Mouse (Mus musculus): ENCODE data around the gene Slfn4. TPM values are rescaled to one million over a fixed set of nuclear protein-coding genes. Genes with fewer than 3 reads are reported as not detected.
"Not testable (repeated sequence)": the region's sequence is repeated elsewhere in the genome, so short reads cannot be mapped to it uniquely, and the experiment has no call there.

Gene Slfn4
- not detected in 2 replicates for polyA plus RNA-seq (2012; ENCODE audit: insufficient read depth, insufficient read length, missing spikeins)

DNA sequence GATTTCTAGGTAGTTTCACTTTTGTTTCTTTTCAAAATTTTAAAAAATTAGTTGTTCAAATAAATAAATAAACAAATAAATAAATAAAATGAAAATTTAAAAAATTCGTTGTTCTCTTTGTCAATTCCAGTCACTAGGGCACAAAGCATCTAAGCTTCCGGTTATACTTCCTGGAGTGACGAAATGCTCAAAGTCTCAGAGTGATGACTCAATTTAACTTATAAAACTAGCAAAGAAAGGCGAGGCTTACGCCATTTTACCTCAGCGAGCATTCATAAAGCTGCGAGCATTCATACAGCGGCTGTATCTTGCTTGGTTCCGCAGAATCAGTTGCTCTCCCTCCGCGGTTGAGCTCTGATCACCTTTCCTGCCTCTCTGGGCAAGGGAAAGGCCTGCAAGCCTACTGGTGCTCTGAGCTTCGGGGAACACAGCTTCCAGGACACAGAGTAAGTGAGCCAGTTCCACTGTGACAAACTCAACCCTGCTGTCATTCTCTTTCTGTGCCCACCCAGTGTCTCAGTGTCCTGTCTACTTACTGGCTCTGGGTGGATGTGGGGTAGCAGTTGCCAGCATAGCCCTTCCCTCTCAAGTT is at the start of gene Slfn4:
Gene Slfn4, plus strand, starts transcription at position 239 of the 592 bp plus-strand sequence.
- no peak within 1 kb of the TSS for H3K27ac ChIP-seq (replicated peaks; ENCODE audit: low read depth, low read length)
- H3K4me3 ChIP-seq (ENCODE audit: insufficient read depth, low read depth, low read length): no peak within 1 kb of the TSS
- H3K4me1 ChIP-seq (ENCODE audit: control insufficient read depth, insufficient read depth, insufficient read length, low read length): peaks cover 2% of the 10 kb centered on the region; the same call in 1 of the 2 replicates

DNA sequence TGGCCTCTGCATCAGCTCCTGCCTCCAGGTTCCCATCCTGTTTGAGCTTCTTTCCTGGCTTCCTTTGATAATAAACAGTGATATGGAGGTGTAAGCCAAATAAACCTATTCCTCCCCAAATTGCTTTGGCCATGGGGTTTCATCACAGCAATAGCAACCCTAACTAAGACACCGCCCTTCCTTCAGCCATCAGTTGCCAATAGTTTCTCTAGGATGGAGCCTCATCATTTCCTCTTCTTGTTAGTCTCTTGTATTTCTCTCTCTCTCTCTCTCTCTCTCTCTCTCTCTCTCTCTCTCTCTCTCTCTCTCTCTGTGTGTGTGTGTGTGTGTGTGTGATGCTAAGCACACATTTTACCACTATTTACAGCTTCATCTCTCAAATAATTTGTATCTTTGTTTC is 49.4 kb upstream of the Slfn4 start:
- not testable (repeated sequence) for H3K4me1 ChIP-seq (ENCODE audit: control insufficient read depth, insufficient read depth, insufficient read length, low read length); H3K4me3 ChIP-seq (ENCODE audit: insufficient read depth, low read depth, low read length); H3K27ac ChIP-seq (replicated peaks; ENCODE audit: low read depth, low read length)

DNA sequence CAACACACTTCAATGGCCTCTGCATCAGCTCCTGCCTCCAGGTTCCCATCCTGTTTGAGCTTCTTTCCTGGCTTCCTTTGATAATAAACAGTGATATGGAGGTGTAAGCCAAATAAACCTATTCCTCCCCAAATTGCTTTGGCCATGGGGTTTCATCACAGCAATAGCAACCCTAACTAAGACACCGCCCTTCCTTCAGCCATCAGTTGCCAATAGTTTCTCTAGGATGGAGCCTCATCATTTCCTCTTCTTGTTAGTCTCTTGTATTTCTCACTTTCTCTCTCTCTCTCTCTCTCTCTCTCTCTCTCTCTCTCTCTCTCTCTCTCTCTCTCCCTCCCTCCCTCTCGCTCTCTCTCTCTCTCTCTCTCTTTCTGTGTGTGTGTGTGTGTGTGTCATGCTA is 37.7 kb upstream of the Slfn4 start:
- not testable (repeated sequence) for H3K4me1 ChIP-seq (ENCODE audit: control insufficient read depth, insufficient read depth, insufficient read length, low read length); H3K27ac ChIP-seq (replicated peaks; ENCODE audit: low read depth, low read length)

DNA sequence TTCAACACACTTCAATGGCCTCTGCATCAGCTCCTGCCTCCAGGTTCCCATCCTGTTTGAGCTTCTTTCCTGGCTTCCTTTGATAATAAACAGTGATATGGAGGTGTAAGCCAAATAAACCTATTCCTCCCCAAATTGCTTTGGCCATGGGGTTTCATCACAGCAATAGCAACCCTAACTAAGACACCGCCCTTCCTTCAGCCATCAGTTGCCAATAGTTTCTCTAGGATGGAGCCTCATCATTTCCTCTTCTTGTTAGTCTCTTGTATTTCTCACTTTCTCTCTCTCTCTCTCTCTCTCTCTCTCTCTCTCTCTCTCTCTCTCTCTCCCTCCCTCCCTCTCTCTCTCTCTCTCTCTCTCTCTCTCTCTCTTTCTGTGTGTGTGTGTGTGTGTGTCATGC is 26.0 kb upstream of the Slfn4 start:
- not testable (repeated sequence) for H3K4me1 ChIP-seq (ENCODE audit: control insufficient read depth, insufficient read depth, insufficient read length, low read length); H3K4me3 ChIP-seq (ENCODE audit: insufficient read depth, low read depth, low read length); H3K27ac ChIP-seq (replicated peaks; ENCODE audit: low read depth, low read length)

More for the DNA sequence above, 37.7 kb upstream of the Slfn4 start:
- H3K4me3 ChIP-seq (ENCODE audit: insufficient read depth, low read depth, low read length): not testable (repeated sequence)

DNA sequence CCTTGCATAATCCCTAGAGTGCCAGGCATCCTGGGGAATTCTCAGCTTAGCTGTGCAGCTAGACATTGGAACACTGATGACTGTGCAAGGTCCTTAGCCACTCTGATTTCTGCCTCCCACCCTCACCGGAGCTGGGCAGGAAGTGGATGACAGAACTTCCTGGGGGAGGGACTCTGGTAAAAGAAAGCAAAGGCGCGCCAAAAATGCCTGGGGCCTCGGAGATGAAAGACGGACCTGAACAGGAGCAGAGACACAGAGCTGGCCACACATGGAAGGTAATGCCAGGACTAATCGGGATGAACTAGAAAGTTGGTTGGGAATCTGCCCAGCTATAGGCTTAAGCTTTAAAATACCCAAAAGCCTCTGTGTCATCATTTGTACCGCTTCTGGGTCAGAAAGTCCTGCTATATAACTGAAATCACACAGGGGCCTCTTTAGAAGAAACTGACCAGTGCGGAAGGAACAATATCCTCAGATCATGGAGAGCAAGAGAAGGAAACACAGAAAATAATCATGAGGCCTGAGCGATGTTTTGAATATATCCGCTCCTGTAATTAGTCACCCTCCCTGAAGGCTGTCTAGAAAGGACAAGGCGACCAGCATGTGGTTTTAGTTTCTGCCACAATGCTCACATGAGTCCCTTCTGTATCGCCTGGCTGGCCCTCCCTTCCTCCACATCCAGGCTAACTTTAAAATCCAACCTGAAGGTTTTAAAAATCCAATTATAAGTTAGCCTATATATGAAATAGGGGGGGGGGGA is 16.3 kb downstream of the Slfn4 start, which contains the start of gene Slfn3:
Gene Slfn3, plus strand, starts transcription at position 197 of the 760 bp plus-strand sequence.
- Histone ChIP-seq H3K4me1 (ENCODE audit: control insufficient read depth, insufficient read depth, insufficient read length, low read length) (no peaks in the 10 kb centered on the region), H3K4me3 (ENCODE audit: insufficient read depth, low read depth, low read length) (peak within 1 kb of the TSS; percentile 70), H3K27ac (replicated peaks; ENCODE audit: low read depth, low read length) (peak within 1 kb of the TSS; percentile 90)

DNA sequence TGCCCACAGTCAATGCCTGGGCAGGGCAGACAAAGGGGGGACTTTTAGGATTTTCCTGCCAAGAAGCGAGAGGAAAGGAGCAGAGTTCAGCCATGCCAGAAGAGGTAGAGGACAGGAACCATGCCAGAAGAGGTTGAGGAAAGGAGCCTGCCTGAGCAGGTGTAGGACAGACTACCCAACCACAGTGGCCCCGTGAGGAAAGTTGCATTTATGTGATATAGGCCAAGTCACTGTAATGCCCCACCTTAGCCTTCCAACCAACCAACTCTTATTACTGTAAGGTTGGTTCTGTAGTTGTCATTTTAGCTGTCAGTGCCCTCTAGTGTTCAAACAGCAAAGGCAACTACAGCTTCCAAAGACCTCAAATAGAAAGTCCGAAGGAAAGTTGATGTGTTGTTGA is 17.0 kb downstream of the Slfn4 start:
- H3K27ac ChIP-seq (replicated peaks; ENCODE audit: low read depth, low read length): peak overlapping the region; percentile 78
- H3K4me3 ChIP-seq (ENCODE audit: insufficient read depth, low read depth, low read length): peak overlapping the region; percentile 70
- H3K4me1 ChIP-seq (ENCODE audit: control insufficient read depth, insufficient read depth, insufficient read length, low read length): no peaks in the 10 kb centered on the region

DNA sequence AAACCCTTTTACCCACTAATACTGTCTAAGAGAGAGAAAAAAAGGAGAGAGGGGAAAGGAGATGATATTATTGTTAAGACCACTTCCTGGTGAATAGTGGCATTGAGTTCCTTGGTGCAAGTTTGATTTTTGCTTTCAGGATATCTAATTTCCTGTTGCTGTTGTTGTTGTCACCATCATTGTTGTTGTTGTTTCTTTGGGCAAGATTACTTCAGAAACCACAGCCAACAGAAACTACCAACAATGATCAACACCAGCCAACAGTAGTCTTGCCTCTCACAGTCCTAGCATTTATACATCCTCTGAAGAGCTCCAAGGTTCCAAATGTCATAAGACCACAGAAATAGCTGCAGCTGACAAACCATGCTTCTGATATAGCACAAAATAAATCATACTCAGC is 30.0 kb downstream of the Slfn4 start:
- Histone ChIP-seq H3K4me3 (ENCODE audit: insufficient read depth, low read depth, low read length) (no peak overlapping the region), H3K27ac (replicated peaks; ENCODE audit: low read depth, low read length) (no peak overlapping the region), H3K4me1 (ENCODE audit: control insufficient read depth, insufficient read depth, insufficient read length, low read length) (no peaks in the 10 kb centered on the region)

DNA sequence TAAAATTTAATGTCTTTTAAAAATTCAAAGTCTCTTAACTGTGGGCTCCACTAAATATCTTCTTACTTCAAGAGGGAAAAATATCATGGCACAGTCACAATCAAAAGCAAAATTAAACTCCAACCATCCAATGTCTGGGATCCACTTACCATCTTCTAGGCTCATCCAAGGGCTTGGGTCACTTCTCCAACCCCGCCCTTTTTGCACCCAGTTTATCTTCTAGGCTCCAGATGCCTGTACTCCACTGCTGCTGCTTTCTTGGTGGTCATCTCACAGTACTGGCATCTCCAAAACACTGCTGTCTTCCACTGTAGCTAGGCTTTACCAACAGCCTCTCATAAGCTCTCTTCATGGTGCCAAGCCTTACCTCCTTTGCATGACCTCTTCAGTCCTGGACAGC is 41.1 kb downstream of the Slfn4 start:
- Histone ChIP-seq H3K4me1 (ENCODE audit: control insufficient read depth, insufficient read depth, insufficient read length, low read length) (no peaks in the 10 kb centered on the region), H3K4me3 (ENCODE audit: insufficient read depth, low read depth, low read length) (no peak overlapping the region), H3K27ac (replicated peaks; ENCODE audit: low read depth, low read length) (no peak overlapping the region)

DNA sequence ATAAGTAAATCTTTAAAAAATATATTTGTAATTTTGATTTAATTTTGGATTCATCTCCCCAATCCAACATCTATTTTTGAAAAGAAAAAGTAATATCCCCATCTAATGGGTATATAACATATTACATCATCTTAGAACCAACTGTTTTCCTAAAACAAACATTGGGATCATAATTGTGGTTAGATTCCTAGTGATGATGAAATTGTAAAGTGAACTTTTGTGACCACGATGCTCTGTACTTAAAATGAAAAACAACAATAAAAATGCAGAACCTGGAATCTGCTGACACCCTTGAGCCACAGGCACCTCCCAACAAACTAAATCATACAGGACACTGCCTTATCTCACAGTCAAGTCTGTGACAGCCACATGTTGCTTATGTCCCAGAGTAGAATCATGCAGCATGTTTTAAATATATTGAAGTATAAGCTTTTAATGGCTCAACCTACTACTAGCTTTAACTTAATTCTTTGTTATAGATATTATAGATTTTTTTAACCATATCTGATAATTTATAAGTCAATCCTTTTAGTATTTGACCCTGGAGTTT is 46.4 kb downstream of the Slfn4 start:
- no peak overlapping the region for H3K27ac ChIP-seq (replicated peaks; ENCODE audit: low read depth, low read length)
- no peaks in the 10 kb centered on the region for H3K4me1 ChIP-seq (ENCODE audit: control insufficient read depth, insufficient read depth, insufficient read length, low read length)

DNA sequence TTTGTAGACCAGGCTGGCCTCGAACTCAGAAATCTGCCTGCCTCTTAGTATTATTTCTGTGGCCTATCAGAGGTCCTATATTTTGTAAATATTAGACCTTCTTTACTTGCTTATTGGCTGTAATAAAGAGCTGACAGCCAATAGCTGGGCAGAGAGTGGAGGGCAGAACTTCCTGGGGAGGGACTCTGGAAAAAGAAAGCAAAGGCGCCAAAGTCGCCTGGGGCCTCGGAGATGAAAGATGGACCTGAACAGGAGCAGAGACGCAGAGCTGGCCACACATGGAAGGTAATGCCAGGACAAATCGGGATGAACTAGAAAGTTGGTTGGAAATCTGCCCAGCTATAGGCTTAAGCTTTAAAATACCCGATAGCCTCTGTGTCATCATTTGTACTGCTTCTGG is 48.4 kb downstream of the Slfn4 start:
- no peak overlapping the region for H3K27ac ChIP-seq (replicated peaks; ENCODE audit: low read depth, low read length)
- H3K4me3 ChIP-seq (ENCODE audit: insufficient read depth, low read depth, low read length): peak overlapping the region; percentile 41
- no peaks in the 10 kb centered on the region for H3K4me1 ChIP-seq (ENCODE audit: control insufficient read depth, insufficient read depth, insufficient read length, low read length)

More for the DNA sequence above, 46.4 kb downstream of the Slfn4 start:
- no peak overlapping the region for H3K4me3 ChIP-seq (ENCODE audit: insufficient read depth, low read depth, low read length)

DNA sequence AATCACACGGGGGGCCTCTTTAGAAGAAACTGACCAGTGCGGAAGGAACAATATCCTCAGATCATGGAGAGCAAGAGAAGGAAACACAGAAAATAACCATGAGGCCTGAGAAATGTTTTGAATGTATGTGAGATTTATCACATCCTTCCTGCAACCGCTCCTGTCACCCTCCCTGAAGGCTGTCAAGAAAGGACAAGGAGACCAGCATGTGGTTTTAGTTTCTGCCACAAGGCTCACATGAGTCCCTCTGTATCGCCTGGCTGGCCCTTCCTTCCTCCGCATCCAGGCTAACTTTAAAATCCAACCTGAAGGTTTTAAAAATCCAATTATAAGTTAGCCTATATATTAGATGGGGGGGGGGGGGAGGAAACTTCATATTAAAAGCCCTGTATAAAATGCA is 48.8 kb downstream of the Slfn4 start:
- not testable (repeated sequence) for H3K4me1 ChIP-seq (ENCODE audit: control insufficient read depth, insufficient read depth, insufficient read length, low read length); H3K27ac ChIP-seq (replicated peaks; ENCODE audit: low read depth, low read length)
- peak overlapping the region; percentile 41; the same call in 1 of the 2 replicates for H3K4me3 ChIP-seq (ENCODE audit: insufficient read depth, low read depth, low read length)

DNA sequence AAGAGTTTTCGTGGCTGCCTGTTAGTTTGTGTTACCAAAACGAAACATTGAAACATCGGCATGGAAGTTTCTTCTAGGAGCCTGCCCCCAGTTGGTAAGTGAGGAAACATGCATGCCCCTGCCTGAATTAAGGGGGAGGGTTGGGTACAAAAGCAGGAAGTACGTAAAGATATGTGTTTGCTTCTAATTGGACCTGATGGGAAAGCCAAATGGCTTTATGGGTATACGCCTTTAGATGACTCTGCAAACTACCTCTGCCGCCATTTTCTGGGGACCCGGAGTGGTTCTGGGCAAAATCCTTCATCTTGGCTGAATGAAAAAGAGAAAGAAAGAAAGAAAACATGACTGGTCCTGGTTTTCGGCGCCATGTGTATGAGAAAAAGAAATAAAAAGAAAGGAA is 49.2 kb downstream of the Slfn4 start:
- peak overlapping the region; percentile 66 for H3K27ac ChIP-seq (replicated peaks; ENCODE audit: low read depth, low read length)
- H3K4me1 ChIP-seq (ENCODE audit: control insufficient read depth, insufficient read depth, insufficient read length, low read length): no peaks in the 10 kb centered on the region
- peak overlapping the region; percentile 48 for H3K4me3 ChIP-seq (ENCODE audit: insufficient read depth, low read depth, low read length)

DNA sequence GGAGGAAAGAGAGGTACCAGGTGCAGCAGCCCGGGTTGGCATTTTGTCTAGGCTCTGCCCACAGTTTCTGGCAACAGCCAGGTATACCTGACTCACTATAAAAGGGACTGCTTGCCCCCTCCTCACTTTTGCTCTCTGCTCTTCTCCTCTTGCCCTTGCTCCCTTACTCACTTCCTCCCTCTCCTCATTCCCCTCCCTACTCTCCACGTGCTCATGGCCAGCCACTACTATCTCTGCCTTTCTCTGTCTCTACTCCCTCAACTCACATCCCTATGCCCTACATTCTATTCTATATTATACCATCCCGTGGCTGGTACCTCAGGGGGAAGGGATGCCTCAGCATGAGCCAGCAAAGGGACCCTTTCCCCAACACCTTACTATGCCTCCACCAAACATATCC is 49.8 kb downstream of the Slfn4 start:
- Histone ChIP-seq H3K4me1 (ENCODE audit: control insufficient read depth, insufficient read depth, insufficient read length, low read length) (no peaks in the 10 kb centered on the region), H3K4me3 (ENCODE audit: insufficient read depth, low read depth, low read length) (peak overlapping the region; percentile 48), H3K27ac (replicated peaks; ENCODE audit: low read depth, low read length) (peak overlapping the region; percentile 66)

DNA sequence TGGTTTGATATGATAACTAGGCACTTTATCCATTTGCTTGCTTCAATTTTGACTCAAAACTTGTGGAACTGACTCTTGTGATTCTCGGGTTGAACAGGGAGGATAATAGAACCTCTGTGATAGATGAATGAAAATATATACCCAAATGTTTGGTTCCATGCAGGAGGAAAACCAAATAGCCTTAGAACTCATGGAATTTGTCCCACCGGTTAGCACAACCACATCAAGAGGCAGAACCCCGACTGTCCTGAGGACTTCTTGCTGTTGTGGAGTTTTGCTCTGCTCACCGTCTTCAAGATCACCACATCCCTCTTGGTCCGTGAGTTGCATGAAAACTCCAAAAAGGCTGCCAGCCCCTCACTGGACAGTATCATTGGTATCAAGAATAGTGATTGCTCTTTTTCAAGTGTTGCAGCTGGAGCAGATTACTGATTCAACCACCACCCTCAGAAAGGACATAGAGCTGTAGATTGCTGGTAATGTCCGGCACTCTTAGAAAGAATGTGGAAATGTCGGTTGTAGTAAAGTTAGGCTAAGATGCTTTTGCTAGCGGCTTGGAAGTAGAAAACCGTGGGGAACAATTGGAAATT is 50.5 kb downstream of the Slfn4 start:
- no peak overlapping the region for H3K4me3 ChIP-seq (ENCODE audit: insufficient read depth, low read depth, low read length)
- no peaks in the 10 kb centered on the region for H3K4me1 ChIP-seq (ENCODE audit: control insufficient read depth, insufficient read depth, insufficient read length, low read length)
- H3K27ac ChIP-seq (replicated peaks; ENCODE audit: low read depth, low read length): no peak overlapping the region

DNA sequence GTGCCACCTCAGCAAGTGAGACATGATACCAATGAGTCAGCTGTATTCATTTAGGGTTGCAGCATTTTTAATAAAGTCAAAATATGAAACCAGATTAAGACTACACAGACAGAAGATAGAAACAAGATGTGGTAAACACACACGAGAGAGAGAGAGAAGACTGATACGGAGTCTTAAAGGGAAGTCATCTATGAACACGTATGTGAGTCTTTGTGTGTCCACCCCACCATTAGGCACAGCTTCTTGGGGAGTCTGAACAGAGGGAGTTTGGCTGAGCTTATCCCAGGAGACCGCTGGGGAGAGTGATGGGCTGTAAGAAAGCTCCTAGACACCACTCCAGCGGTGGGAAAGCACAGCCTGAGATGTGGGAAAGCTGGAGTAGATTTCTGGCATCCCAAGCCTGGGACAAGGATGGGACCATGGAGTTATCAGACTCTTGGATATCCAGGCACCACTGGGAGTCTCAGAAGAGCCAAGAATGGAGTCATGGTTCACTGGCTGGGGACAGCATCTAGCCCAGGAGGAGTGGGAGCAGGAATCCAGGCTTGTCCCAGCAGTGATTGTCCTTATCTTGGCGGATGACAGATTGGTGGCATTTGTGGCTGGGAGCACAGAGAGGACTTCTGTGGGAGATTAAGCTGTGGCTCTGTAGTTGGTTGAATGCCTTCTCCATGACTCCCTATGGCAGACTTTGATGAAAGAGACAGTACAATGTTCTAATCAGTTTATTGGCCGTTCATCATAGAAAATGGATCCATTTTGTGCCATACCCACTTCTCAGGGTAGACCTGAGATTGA is 53.1 kb downstream of the Slfn4 start:
- Histone ChIP-seq H3K4me3 (ENCODE audit: insufficient read depth, low read depth, low read length) (no peak overlapping the region), H3K4me1 (ENCODE audit: control insufficient read depth, insufficient read depth, insufficient read length, low read length) (no peaks in the 10 kb centered on the region), H3K27ac (replicated peaks; ENCODE audit: low read depth, low read length) (no peak overlapping the region)

Measured in brown adipose tissue, adult 24 weeks (tissue).